Mouse (Mus musculus): ENCODE data around the gene Golga1. TPM values are rescaled to one million over a fixed set of nuclear protein-coding genes. Genes with fewer than 3 reads are reported as not detected.
"Not testable (repeated sequence)": the region's sequence is repeated elsewhere in the genome, so short reads cannot be mapped to it uniquely, and the experiment has no call there.

Gene Golga1
- total RNA-seq (2014; fragmentation: Nextera tagmentation) (21.3 and 32.2 TPM in 2 replicates), total RNA-seq (2017) (17.5 and 21.8 TPM in 2 replicates)

DNA sequence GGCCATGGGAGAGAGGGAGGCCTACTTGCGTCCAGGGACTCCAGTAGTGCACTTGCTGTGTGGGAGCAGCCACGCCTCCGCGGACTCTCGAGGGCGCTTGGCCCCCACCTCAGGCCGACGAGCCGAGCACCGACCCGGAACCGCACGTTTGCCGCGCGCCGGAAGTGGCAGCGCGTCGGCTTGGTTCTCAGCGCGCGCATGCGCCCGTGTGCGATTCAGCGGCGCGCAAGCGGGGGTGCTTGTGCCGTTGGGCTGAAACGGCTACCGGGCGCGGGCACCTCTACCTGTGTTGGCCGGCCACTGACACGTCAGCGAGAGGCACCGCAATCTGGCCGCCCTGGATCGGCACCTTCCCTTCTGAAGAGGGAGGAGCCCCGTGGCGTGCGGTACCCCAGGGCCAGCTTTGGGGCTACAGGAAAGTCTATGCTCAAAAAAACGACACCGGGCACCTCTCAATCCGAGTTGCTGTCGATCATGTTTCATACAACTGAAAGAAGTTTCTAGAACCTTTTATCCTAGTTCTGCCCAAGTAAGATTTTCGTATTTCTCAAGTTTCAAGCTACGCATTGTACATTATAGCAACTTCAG is at the start of gene Golga1:
TSS of gene Golga1 (minus strand) at position 142 of the 588 bp plus-strand sequence.
- peak; percentile 97 for ATAC-seq (replicated peaks; ENCODE audit: low FRiP score, low TSS enrichment, poor library complexity, severe bottlenecking)

DNA sequence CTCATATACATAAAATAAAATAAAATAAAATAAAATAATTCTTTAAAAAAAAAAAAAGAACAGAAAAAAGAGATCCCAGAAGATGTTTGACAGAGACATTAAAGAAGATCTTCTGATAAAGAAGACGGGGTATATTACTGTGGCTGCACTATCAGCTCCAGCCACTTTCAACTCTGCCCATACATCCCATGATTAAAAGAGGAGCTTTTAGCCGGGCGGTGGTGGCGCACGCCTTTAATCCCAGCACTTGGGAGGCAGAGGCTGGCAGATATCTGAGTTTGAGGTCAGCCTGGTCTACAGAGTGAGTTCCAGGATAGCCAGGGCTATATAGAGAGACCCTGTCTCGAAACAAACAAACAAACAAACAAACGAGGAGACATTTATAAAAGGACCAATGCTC is 48.8 kb upstream of the Golga1 start:
- no peak for ATAC-seq (replicated peaks; ENCODE audit: low FRiP score, low TSS enrichment, poor library complexity, severe bottlenecking)

DNA sequence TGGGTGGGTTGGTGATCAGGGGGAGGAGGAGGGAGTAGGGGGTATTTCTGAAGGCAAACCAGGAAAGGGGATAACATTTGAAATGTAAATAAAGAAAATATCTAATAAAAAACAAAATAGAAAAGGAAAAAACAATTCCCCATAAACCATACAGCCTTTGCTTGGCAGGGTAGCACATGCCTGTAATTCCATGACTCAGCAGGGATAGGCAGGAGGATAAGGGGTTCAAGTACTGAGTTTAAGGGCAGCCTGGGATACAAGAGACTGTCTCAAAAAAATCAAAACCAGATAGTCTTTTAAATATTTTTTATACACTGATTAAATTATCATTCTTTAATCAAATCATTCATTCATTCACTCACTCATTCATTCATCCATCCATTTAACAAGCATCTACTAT is 45.2 kb upstream of the Golga1 start:
- no peak for ATAC-seq (replicated peaks; ENCODE audit: low FRiP score, low TSS enrichment, poor library complexity, severe bottlenecking)

DNA sequence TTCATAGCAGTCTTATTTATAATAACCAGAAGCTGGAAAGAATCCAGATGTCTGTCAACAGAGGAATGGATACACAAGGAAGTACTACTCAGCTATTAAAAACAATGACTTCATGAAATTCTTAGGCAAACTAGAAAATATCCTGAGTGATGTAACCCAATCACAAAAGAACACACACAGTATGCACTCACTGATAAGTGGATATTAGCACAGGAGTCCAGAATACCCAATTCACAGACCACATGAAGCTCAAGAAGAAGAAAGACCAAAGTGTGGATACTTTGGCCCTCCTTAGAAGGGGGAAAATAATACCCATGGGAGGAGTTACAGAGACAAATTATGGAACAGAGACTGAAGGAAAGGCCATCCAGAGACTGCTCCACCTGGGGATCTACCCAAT is 44.4 kb upstream of the Golga1 start:
- not testable (repeated sequence) for ATAC-seq (replicated peaks; ENCODE audit: low FRiP score, low TSS enrichment, poor library complexity, severe bottlenecking)

DNA sequence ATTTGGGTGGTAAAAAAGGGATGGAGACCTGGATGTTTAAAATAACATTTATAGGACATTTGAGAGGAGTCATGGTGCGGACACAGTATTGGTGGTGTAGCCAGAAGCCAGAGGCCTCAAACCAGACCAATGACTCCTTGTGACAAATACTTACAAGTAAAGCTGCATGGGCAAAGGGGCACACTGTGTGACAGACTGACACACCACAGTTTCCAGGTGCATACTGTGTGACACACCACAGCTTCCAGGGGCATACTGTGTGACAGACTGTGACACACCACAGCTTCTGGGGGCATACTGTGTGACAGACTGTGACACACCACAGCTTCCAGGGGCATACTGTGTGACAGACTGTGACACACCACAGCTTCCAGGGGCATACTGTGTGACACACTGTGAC is 34.6 kb upstream of the Golga1 start:
- not testable (repeated sequence) for ATAC-seq (replicated peaks; ENCODE audit: low FRiP score, low TSS enrichment, poor library complexity, severe bottlenecking)

DNA sequence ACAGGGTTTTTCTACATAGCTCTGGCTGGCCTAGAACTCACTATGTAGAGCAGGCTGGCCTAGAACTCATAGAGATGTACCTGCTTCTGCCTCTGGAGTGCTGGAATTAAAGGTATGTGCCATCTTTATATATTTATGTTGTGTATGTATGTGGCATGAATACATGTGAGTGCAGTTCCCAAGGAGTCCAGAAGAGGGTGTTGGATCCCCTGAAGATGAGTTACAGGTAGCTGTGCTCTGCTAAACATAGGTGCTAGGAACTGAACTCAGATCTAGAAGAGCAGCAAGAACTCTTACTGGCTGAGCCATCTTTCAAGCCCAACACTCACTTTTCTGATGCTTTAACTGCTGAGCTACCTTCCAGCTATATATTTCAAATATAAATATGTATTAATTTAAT is 32.7 kb upstream of the Golga1 start:
- ATAC-seq (replicated peaks; ENCODE audit: low FRiP score, low TSS enrichment, poor library complexity, severe bottlenecking) = peak; percentile 70

DNA sequence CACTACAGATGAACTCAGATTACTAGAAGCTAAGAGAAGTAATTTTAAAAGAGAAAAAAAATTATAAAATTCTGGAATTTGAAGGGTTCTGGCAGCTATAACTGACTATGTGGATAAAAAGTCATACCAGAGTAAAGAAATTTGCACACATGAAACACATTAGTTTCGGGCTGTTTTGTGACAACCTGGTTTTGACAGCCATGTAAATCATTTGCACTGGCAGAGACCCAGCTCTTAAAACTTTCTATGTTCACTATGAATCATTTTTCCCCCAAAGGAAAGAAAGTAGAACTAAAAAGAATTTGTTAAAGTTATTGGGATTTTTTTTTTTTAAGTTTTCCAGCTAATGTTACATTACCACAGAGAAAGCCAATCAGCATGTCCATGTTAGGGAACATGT is 26.6 kb upstream of the Golga1 start:
- no peak for ATAC-seq (replicated peaks; ENCODE audit: low FRiP score, low TSS enrichment, poor library complexity, severe bottlenecking)

DNA sequence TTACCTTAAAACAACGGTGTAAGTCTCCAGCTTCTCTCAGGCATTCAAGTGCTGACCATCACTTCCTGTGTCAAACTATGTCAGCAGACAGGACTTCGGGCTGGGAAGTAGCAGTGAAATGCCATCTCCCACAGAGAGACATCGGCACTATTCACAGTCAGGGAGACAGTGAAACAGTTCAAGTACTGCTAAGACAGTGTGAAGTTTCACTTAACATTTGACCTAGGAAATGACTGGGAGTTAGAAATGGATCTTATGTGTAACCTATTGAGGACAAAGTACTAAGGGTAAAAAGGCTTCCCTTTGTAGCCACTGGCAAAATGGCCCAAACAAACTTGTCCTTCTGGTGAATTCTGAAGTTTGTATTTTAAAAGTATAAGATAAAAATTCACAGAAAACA is 17.4 kb upstream of the Golga1 start:
- ATAC-seq (replicated peaks; ENCODE audit: low FRiP score, low TSS enrichment, poor library complexity, severe bottlenecking) = no peak

DNA sequence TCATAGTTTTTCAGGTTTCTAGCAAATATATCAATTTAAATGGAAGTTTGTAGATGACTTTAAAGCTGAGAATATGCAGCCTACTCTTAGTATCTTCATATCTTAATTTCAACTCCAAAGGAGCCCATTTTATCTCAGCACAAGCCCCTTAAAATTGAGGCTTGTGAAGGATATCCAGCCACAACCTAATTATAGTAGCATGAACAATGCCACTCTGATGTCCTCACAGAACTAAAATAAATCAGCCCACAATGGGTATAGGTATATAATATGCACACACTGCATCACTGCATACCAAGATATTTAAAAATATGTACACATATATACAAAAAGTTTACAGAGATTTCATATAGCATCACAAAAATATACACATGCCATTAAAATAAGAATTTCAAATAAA is 5.3 kb upstream of the Golga1 start:
- no peak for ATAC-seq (replicated peaks; ENCODE audit: low FRiP score, low TSS enrichment, poor library complexity, severe bottlenecking)

DNA sequence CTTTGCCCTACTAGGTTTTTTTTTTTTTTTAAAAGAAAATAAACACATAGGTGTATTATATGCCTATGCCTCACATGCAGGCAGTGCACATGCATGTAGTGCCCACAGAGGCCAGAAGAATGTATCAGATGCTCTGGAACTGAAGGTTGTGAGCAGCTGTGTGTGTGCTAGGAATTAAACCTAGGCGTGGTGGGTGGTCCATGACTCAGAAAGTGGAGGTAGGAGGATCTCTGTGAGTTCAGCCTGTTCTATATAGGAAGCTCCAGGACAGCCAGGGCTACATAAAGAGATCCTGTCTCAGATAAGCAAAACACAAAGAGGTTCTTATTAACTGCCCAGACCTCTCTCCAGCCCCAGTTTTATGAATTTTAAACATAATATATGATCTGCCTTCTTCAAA is 3.8 kb upstream of the Golga1 start:
- ATAC-seq (replicated peaks; ENCODE audit: low FRiP score, low TSS enrichment, poor library complexity, severe bottlenecking) = no peak

DNA sequence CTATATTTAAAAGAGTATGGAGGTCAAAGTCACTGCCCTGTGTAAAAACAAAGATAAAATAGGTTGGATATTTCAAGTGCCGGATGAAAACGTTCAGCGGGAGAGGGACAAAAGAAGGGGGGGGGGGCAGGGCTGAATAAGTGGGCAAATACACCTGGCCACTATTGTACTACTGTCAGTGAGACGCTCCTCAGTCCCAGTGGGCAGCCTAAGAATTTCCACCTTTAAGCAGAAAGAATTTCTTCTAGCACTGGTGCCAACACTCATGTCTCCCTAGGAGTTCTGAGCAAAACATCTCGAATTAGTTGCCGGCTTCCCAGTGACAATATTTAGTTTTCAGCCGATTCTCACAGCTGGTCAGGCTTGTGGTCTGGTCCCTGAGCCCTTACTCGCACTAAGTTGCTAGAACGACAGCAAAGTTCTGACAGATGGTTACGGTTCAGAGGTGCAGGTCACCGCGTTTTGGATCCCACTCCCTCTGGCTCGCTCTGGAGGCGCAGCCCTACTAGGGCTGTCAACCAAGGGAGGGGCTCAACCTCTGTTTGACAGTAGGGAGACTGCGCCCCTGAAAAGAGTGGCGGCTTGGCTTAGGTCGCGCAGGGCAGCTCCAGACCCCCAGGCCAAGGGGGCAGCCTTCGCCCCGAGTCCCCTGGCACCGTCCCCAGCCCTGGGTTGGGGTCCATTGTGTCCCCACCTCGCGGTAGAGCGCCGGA is 498 bp downstream of the Golga1 start:
- peak; percentile 67 for ATAC-seq (replicated peaks; ENCODE audit: low FRiP score, low TSS enrichment, poor library complexity, severe bottlenecking)

DNA sequence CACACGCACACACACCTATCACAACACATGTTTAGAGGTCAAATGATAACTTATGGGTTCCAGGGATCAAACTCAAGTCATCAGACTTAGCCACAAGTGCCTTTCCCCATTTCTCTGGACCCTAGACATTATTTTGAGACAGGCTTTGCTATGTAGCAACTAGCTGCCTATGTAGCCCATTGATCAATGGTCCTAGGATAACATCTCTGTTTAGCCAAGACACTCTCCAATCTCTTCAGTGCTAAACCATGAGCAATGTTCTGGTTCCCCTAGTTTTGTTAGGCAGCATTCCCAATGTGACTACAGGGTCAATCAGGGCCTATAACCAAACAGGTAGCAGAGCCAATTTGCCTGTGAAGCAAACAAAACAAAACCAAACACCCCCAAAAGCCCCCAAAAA is 16.8 kb downstream of the Golga1 start:
- no peak for ATAC-seq (replicated peaks; ENCODE audit: low FRiP score, low TSS enrichment, poor library complexity, severe bottlenecking)

DNA sequence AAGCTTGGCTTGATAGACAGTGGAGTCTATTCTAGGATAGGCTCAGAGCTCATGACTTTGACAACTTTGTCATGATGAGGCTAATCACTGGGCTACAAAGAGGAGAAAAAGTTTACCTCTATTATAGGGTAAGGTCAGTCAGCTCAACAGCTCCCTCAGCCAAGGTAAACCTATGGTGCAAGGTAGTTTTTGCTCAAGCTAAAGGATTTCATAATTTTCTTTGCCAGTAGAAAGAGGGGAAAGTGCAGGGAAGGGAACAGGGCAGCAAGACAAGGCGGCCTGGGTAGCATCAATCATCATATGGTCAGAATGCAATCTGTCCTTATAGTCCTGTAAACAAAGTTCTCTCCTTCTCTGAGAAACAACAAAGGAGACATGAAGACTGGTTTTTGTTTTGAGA is 25.1 kb downstream of the Golga1 start:
- ATAC-seq (replicated peaks; ENCODE audit: low FRiP score, low TSS enrichment, poor library complexity, severe bottlenecking) = no peak

DNA sequence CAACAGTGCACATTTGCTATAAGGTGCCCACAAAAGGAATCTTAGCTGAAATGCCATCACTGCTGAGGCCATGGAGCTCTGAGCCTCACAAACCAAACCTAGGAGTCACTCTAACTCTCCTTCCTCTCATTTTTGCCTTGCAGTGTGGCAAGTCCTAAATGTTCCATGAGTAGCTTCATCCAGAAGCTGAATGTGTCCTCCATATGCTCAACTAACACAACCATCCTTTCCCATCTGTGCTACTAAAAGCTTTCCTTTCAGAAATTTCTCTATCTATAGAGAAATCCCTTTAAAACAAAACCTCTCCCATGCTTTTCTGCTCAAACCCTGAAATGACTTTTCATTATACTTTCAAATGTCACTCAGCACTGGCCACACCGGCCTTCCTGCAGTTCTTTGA is 33.7 kb downstream of the Golga1 start:
- ATAC-seq (replicated peaks; ENCODE audit: low FRiP score, low TSS enrichment, poor library complexity, severe bottlenecking) = no peak

DNA sequence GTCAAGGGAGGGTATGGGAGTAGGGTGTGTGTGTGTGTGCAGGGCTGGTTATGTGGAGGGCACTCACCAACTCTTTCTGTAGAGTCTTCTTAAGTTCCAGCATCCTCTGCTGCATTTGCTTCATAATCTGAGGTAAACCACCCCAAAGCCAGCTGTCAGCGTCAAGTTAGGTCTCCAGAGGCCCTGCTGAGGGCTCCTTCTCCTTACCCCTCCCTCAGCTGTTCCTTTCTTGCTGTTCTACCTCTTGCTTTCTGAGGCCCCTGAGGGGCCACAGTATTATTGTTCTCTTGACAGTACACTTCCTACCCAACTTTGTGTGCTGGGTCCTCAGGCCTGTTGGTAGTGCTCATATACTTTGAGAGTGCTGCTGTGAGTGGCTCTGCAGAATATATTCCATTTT is 45.3 kb downstream of the Golga1 start:
- ATAC-seq (replicated peaks; ENCODE audit: low FRiP score, low TSS enrichment, poor library complexity, severe bottlenecking) = no peak

DNA sequence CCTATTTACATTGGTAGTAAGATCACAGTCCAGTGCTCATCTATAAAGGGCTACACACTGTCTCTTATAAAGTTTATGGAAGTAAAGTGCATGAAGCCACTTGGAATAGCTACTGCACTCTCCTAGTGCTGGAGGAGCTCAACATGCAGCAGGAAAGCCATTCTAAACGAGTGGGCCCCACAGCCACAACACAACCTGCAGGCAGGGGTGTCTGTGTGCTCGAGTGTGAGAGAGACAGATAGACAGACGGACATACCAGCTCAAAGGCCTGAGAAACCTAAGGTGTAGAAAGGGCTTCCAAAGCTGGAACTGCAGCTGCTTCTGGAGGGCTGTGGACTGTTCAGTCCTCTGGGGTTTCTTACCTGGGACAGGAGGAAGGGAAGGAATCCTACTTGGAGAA is 48.8 kb downstream of the Golga1 start:
- no peak for ATAC-seq (replicated peaks; ENCODE audit: low FRiP score, low TSS enrichment, poor library complexity, severe bottlenecking)

DNA sequence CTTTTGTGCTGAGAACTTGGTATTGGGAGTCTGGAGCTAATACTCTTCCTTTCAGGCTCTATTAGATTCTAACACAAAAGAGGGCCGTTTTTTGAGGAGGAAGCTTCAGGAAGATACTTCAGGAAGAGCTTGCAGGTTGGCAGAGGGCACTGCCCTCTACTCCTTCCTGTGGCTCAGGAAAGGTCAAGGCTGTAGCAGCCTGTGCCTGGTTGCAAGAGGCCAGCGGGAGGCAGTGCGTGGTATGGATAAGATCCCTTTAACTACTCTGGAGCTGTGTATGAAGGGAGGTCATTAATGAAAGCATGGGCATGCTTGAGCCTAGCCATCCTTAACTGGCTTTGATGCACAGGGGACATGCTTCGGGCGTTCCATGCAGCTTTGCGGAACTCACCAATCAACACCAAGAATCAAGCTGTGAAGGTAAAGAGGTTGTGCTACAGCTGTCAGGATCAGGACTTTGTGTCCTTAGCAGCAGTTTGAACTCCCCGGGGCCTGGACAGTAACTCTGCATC is 52.5 kb downstream of the Golga1 start:
- no peak for ATAC-seq (replicated peaks; ENCODE audit: low FRiP score, low TSS enrichment, poor library complexity, severe bottlenecking)

DNA sequence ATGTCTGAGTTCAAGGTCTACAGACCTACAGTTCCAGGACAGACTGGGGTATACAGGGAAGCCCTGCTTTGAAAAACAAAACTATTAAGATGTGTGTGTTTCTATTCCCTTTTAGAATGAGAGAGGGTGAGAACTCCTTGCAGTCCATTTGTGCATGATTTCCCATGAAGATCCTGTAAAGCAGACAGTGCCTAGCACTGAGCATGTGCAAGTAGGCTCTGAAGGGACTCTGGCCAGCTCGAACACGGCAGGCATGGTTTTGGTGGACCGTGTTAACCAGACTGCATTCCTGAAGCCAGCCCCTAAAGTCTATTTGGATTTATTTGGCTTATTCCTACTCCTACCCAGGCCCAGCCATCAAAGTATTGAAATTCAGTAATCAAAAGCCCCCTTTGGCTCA is 53.4 kb downstream of the Golga1 start:
- ATAC-seq (replicated peaks; ENCODE audit: low FRiP score, low TSS enrichment, poor library complexity, severe bottlenecking) = no peak

DNA sequence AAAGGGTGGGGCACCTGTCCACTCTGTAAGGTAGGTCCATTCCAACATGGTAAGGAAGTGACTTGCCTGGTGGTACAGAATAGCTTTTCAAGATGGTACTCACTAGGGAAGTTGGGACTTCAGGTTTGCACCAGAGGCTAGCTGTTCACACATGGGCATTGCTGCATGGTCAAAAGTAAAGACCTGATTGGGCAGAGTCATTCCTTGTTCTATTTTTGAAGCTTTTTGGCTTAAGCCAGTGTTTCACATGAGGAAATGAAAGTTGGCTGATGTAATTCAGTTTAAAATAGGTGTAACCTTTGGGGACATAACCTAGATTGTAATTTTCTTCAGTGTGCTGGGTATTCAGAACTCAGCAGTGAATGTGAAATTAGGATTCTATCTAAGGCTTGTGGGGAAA is 54.1 kb downstream of the Golga1 start:
- no peak for ATAC-seq (replicated peaks; ENCODE audit: low FRiP score, low TSS enrichment, poor library complexity, severe bottlenecking)

DNA sequence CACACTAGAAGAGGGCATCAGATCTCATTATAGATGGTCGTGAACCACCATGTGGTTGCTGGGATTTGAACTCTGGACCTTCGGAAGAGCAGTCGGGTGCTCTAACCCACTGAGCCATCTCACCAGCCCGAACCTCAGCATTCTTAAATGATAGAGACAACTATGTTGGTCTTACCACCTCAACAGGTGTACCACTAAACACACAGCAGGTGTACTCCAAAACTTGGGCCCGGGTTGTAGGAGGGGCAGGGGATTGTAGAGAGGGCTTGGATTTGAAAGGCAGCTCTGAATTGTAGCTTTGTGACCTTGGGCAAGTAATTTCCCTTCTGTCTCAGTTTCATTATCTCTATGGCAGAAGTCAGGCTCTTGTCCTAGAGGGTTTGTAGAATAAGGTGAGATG is 55.2 kb downstream of the Golga1 start:
- not testable (repeated sequence) for ATAC-seq (replicated peaks; ENCODE audit: low FRiP score, low TSS enrichment, poor library complexity, severe bottlenecking)

DNA sequence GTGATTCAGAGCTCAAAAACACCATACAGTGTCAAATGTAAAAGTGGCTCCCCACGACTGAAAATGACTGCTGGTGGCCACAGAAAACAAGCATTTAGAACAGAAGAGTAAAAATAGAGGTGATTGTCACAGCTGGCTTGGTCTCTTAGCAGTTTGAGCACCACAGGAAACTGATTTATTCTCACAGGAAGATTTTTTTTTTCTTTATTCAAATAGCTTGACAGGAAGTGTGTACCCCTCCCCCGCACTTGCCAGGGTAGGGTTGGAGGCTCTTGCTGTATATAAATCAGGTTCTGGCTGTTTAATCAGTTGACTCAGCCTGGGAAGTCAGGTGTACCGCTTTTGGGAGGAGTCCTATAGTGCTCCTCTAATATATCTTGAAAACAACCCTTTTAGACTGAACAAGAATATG is 56.4 kb downstream of the Golga1 start:
- ATAC-seq (replicated peaks; ENCODE audit: low FRiP score, low TSS enrichment, poor library complexity, severe bottlenecking) = no peak

Measured in megakaryocyte-erythroid progenitor cell, adult 5-6 weeks (primary cell).